Mouse (Mus musculus) MEL (cell line): Measurements from ENCODE around the gene Glmp. TPM values are rescaled to one million over a fixed set of nuclear protein-coding genes. Genes with fewer than 3 reads are reported as not detected.
"Not testable (repeated sequence)": the region's sequence is repeated elsewhere in the genome, so short reads cannot be mapped to it uniquely, and the experiment has no call there.

ENCODE experiments used
- DNase-seq: peaks from one replicate; pipeline ENCODE4 v3.0.0; 2011; ENCODE audit warnings: low read depth, low spot score
- H3K27ac ChIP-seq: 2 replicates; pipeline ENCODE4 v1.5.1; 2012; ENCODE audit warnings: low read depth, mild to moderate bottlenecking, control low read depth, low read length, moderate library complexity; ENCODE audit not compliant: control insufficient read depth
- H3K27me3 ChIP-seq, 2 experiments: fragments of 150-350 bp in 1 of 2; sonication (generic) in 1 of 2; 2 replicates each; pipeline ENCODE4 v1.6.1; 2012; ENCODE audit warnings: low read length in 2 of 2, mild to moderate bottlenecking in 2 of 2, improper control_type of control experiment in 1 of 2, moderate library complexity in 1 of 2; ENCODE audit not compliant: insufficient read depth in 2 of 2, control insufficient read depth in 1 of 2
- H3K36me3 ChIP-seq, 2 experiments: 2 replicates each; pipeline ENCODE4 v1.6.1; 2012 to 2014; ENCODE audit warnings: low read length in 2 of 2, improper control_type of control experiment in 1 of 2, inconsistent platforms in 1 of 2, mild to moderate bottlenecking in 1 of 2; ENCODE audit not compliant: insufficient read depth in 2 of 2, control insufficient read depth in 1 of 2
- H3K4me1 ChIP-seq, 2 experiments: fragments of 150-350 bp in 1 of 2; sonication (generic) in 1 of 2; 2 replicates each; pipeline ENCODE4 v1.6.1; 2012; ENCODE audit warnings: low read length in 2 of 2, improper control_type of control experiment in 1 of 2, mild to moderate bottlenecking in 1 of 2; ENCODE audit not compliant: insufficient read depth in 2 of 2, control insufficient read depth in 1 of 2
- H3K4me3 ChIP-seq, 2 experiments: fragments of 150-350 bp in 1 of 2; sonication (generic) in 1 of 2; 2 replicates each; pipeline ENCODE4 v1.5.1; 2012; ENCODE audit warnings: low read depth in 2 of 2, low read length in 2 of 2, mild to moderate bottlenecking in 2 of 2, moderate library complexity in 2 of 2, control low read depth in 1 of 2, improper control_type of control experiment in 1 of 2; ENCODE audit not compliant: control insufficient read depth in 1 of 2, insufficient read depth in 1 of 2
- H3K79me2 ChIP-seq: 2 replicates; pipeline ENCODE4 v1.6.1; 2012; ENCODE audit warnings: mild to moderate bottlenecking, low read length, moderate library complexity; ENCODE audit not compliant: control insufficient read depth, poor library complexity, insufficient read depth
- H3K9ac ChIP-seq: 2 replicates; pipeline ENCODE4 v1.6.1; 2012; ENCODE audit warnings: low read depth, mild to moderate bottlenecking, control low read depth, low read length, moderate library complexity; ENCODE audit not compliant: control insufficient read depth, poor library complexity, severe bottlenecking
- H3K9me3 ChIP-seq: fragments of 150-350 bp; sonication (generic); replicated peaks from 2 replicates; pipeline ENCODE4 v1.6.1; 2012; ENCODE audit warnings: mild to moderate bottlenecking, low read length, improper control_type of control experiment, moderate library complexity; ENCODE audit not compliant: insufficient read depth
- CHD1 ChIP-seq: IDR thresholded peaks from 2 replicates; pipeline ENCODE4 v1.6.1; 2012; ENCODE audit warnings: low read depth, mild to moderate bottlenecking, inconsistent platforms, low read length, improper control_type of control experiment
- CHD2 ChIP-seq: IDR thresholded peaks from 2 replicates; pipeline ENCODE4 v1.6.1; 2011; ENCODE audit warnings: low read length, improper control_type of control experiment
- ELF1 ChIP-seq: IDR thresholded peaks from 2 replicates; pipeline ENCODE4 v1.6.1; 2014; ENCODE audit warnings: low read depth, mild to moderate bottlenecking, inconsistent platforms, low read length, improper control_type of control experiment, moderate library complexity
- EP300 ChIP-seq, 2 experiments: IDR thresholded peaks; 2 replicates each; pipeline ENCODE4 v1.6.1; 2011; ENCODE audit warnings: improper control_type of control experiment in 2 of 2, low read length in 2 of 2, low read depth in 1 of 2, mild to moderate bottlenecking in 1 of 2
- GABPA ChIP-seq: IDR thresholded peaks from 2 replicates; pipeline ENCODE4 v1.6.1; 2012; ENCODE audit warnings: low read depth, mild to moderate bottlenecking, inconsistent platforms, low read length, improper control_type of control experiment, moderate library complexity
- MAFK ChIP-seq: IDR thresholded peaks from 2 replicates; pipeline ENCODE4 v1.6.1; 2011; ENCODE audit warnings: low read depth, mild to moderate bottlenecking, low read length, improper control_type of control experiment, borderline replicate concordance
- MEF2A ChIP-seq: IDR thresholded peaks from 2 replicates; pipeline ENCODE4 v1.6.1; 2014; ENCODE audit warnings: low read depth, mild to moderate bottlenecking, inconsistent platforms, low read length, improper control_type of control experiment; ENCODE audit not compliant: poor library complexity, insufficient replicate concordance, severe bottlenecking; ENCODE audit errors: extremely low read depth
- MYB ChIP-seq: IDR thresholded peaks from 2 replicates; pipeline ENCODE4 v1.6.1; 2011; ENCODE audit warnings: mild to moderate bottlenecking, low read depth, low read length, improper control_type of control experiment
- POLR2AphosphoS2 ChIP-seq: IDR thresholded peaks from 2 replicates; pipeline ENCODE4 v1.6.1; 2011; ENCODE audit warnings: low read length, improper control_type of control experiment
- POLR2AphosphoS5 ChIP-seq: IDR thresholded peaks from 2 replicates; pipeline ENCODE4 v1.6.1; 2012; ENCODE audit warnings: low read depth, borderline replicate concordance, mild to moderate bottlenecking, inconsistent platforms, low read length, moderate library complexity, mixed read lengths
- RCOR1 ChIP-seq: IDR thresholded peaks from 2 replicates; pipeline ENCODE4 v1.6.1; 2012; ENCODE audit warnings: low read depth, mild to moderate bottlenecking, inconsistent platforms, low read length, improper control_type of control experiment
- SIN3A ChIP-seq: IDR thresholded peaks from 2 replicates; pipeline ENCODE4 v1.6.1; 2012; ENCODE audit warnings: low read length, improper control_type of control experiment, inconsistent platforms
- TAL1 ChIP-seq: IDR thresholded peaks from 2 replicates; pipeline ENCODE4 v1.6.1; 2012; ENCODE audit warnings: mild to moderate bottlenecking, inconsistent platforms, low read length, moderate library complexity, mixed read lengths
- TBP ChIP-seq: IDR thresholded peaks from 2 replicates; pipeline ENCODE4 v1.8.0; 2011; ENCODE audit warnings: low read depth, low read length, improper control_type of control experiment
- ZC3H11A ChIP-seq: IDR thresholded peaks from 2 replicates; pipeline ENCODE4 v1.6.1; 2012; ENCODE audit warnings: low read depth, mild to moderate bottlenecking, inconsistent platforms, low read length, improper control_type of control experiment
- ZKSCAN1 ChIP-seq: IDR thresholded peaks from 2 replicates; pipeline ENCODE4 v1.6.1; 2012; ENCODE audit warnings: low read depth, mild to moderate bottlenecking, inconsistent platforms, low read length, improper control_type of control experiment, moderate library complexity
- ZMIZ1 ChIP-seq: IDR thresholded peaks from 2 replicates; pipeline ENCODE4 v1.6.1; 2012; ENCODE audit warnings: low read depth, mild to moderate bottlenecking, inconsistent platforms, low read length, improper control_type of control experiment, moderate library complexity
- ZNF384 ChIP-seq: IDR thresholded peaks from 2 replicates; pipeline ENCODE4 v1.6.1; 2012; ENCODE audit warnings: low read depth, mild to moderate bottlenecking, inconsistent platforms, low read length, improper control_type of control experiment
- polyA plus RNA-seq, 2 experiments: library from polyadenylated mRNA; stranded (reverse) in 1 of 2; unstranded in 1 of 2; fragments of >175 nt in 1 of 2; fragments of >200 nt in 1 of 2; gene quantifications; 2 replicates each; pipeline versions ENCODE4 v1.2.1 to v1.2.4; 2012; ENCODE audit warnings: low replicate concordance in 2 of 2, low read depth in 1 of 2; ENCODE audit not compliant: insufficient read length in 2 of 2, insufficient read depth in 1 of 2, missing spikeins in 1 of 2
- total RNA-seq: library from RNA; depleted of rRNA; stranded (reverse); fragments of 300-350 nt; gene quantifications from 2 replicates; pipeline ENCODE4 v1.2.3, GENCODE M21; 2012

Gene Glmp
- total and polyA plus RNA-seq, 3 experiments = 47.6 to 181 TPM; not detected in 1

- not testable (repeated sequence) for H3K36me3 ChIP-seq, H3K27ac ChIP-seq, H3K4me1 ChIP-seq, H3K9me3 ChIP-seq, H3K4me3 ChIP-seq, H3K79me2 ChIP-seq, H3K27me3 ChIP-seq, DNase-seq, H3K9ac ChIP-seq
These were observed 39.8 kb upstream of the Glmp start for GRCm38 (mm10) chr3:88284815-88285564.

- not testable (repeated sequence) for H3K9ac ChIP-seq, H3K27me3 ChIP-seq, H3K79me2 ChIP-seq, H3K27ac ChIP-seq, H3K36me3 ChIP-seq, H3K4me3 ChIP-seq, H3K4me1 ChIP-seq, DNase-seq, H3K9me3 ChIP-seq
- TF ChIP-seq ZNF384 = peak; percentile 75
These were observed 39.3 kb upstream of the Glmp start for GRCm38 (mm10) chr3:88285565-88285895.

- TF ChIP-seq ZC3H11A (no peak), RCOR1 (no peak), POLR2AphosphoS5 (no peak), MAFK (no peak), ZKSCAN1 (no peak), MEF2A (no peak), TBP (no peak), CHD1 (no peak), MYB (no peak), GABPA (no peak), ZMIZ1 (no peak), SIN3A (no peak), CHD2 (no peak), TAL1 (no peak), ELF1 (no peak), EP300 (IDR thresholded peaks at IDR 0.05; ENCODE audit: low read depth in 1 of 2, low read length in 2 of 2) (no peak), POLR2AphosphoS2 (no peak)
- Histone ChIP-seq H3K27ac (no peak within 1 kb of the TSS), H3K4me3 (no peak within 1 kb of the TSS), H3K36me3 (peaks cover 0 to 2% of the 10 kb centered on the region in 2 experiments; a peak in 1 of 4 replicates), H3K9me3 (no peaks in the 10 kb centered on the region), H3K79me2 (no peaks in the 10 kb centered on the region), H3K9ac (no peak within 1 kb of the TSS), H3K4me1 (no peaks in the 10 kb centered on the region), H3K27me3 (no peaks in the 10 kb centered on the region)
- DNase-seq = no peak
These were observed 37.7 kb upstream of the Glmp start, which contains the start of gene Gm38392 for GRCm38 (mm10) chr3:88287110-88287509. Gene Gm38392, minus strand, starts transcription at chr3:88287210.

- DNase-seq, H3K36me3 ChIP-seq, H3K9ac ChIP-seq, H3K79me2 ChIP-seq, H3K4me1 ChIP-seq, H3K9me3 ChIP-seq, H3K27me3 ChIP-seq, H3K4me3 ChIP-seq, H3K27ac ChIP-seq: not testable (repeated sequence)
These were observed 36.6 kb upstream of the Glmp start for GRCm38 (mm10) chr3:88288133-88288713.
